Mouse (Mus musculus) yolk sac, embryonic 10.5 days (tissue): Measurements from ENCODE around the gene Gabbr1.
"Not testable (repeated sequence)": the region's sequence is repeated elsewhere in the genome, so short reads cannot be mapped to it uniquely, and the experiment has no call there.

Experiments used
- DNase-seq: peaks from one replicate; pipeline ENCODE4 v3.0.0-alpha.2; 2017; ENCODE audit warnings: low spot score

Gabbr1 gene

GRCm38 (mm10) chr17:37045611-37046311 lies at the start of gene Gabbr1:
Gene Gabbr1 (plus strand): TSS chr17:37045966.
- DNase-seq, result peak; percentile 93

DNA sequence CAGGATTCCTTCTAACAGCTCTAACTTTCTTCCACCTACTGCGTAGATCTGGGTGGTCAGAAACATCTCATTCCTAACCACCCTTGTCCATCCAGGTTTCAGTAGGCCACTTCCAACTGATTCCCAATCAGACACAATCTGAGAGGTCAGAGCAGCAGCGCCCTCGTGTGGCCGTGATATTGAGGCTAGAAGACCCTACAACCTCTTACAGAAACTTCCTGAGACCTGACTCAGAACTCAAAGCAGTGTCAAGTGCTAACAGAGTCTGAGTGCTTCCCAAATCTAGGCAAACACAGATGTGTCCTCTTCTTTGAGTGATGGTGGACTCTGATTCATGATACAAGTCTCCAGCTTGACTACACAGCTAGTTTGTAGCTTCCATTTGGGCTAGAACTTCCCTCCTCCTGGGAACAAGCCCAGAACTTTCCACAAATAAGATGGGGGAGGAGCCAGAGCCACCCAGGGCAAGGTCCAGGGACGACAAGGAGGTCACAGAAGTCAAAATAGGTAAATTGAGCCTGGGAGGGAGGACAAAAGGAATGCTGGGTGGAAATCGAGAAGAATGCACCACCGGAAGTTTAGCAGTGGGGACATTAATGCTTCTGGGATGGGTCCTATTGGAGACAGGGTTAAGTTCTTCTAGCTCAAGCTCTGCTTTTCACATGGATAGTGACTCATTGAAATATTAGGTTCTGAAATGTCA lies 48.6 kb upstream of the Gabbr1 start:
- peak; percentile 83 for DNase-seq

DNA sequence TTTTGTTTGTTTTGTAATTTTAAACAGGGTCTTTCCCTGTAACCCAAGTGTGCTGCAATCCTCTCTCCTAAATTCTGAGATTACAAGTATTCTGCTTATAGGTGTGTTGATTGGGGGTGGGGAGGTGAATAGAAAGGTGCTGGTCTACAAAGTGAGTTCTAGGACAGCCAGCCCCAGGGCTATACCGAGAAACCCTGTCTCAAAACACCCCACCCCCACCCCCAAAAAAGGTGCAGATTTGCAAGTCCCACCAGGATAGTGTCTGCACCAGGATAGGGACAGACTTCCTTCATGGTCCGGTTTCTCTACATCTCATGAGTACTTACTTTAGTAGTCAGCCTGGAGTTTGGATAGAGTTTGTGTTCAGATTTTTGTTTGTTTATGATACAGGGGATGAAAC lies 47.3 kb upstream of the Gabbr1 start:
- no peak for DNase-seq

- DNase-seq, result no peak
These were observed 44.9 kb upstream of the Gabbr1 start, which contains the start of gene Zfp57 for GRCm38 (mm10) chr17:37000863-37001262. Gene Zfp57 (plus strand): TSS chr17:37001163.

- peak; percentile 91 for DNase-seq
These were observed 43.1 kb upstream of the Gabbr1 start for GRCm38 (mm10) chr17:37002364-37003330.

- no peak for DNase-seq
These were observed 42.4 kb upstream of the Gabbr1 start for GRCm38 (mm10) chr17:37003366-37003765.

DNA sequence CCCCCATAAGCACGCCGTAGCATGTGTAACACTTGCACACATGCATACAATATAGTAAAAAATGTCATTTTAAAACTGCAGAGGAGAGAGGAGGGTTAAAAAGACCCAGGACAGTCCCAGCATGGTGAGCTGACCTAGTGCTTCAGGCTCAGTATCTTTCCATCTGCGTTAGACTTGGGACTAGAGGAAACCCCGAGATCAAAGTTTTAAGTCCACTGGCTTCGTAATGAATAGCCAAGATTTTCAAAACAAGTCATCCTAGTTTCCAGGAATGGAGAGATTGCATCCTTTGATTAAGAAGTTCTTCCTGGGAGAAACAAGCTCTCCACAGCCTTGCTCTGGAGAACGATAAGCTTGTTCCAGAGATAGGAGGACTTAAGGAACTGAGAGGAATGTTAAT lies 37.6 kb upstream of the Gabbr1 start:
- DNase-seq, result peak; percentile 47

DNA sequence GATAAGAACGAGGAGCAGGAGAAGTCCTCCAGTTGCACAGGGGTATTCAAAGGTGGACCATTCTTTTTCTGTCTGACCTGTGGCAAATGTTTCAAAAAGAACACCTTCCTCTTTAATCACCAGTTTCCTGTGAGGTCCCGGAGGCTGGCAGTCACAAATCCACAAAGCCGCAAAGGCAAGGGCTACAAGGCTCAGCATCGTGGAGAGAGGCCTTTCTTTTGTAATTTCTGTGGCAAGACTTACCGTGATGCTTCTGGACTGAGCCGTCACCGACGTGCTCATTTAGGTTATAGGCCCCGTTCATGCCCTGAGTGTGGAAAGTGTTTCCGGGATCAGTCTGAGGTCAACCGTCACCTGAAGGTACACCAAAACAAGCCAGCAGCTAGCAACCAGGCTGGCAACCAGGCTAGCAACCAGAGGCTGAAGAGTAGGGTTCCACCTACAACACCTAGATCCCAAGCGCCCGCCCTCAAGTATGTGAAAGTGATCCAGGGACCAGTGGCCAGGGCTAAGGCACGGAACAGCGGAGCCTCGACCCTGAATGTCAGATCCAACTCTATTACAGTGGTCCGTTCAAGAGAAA lies 36.2 kb upstream of the Gabbr1 start:
- no peak for DNase-seq

GRCm38 (mm10) chr17:37011719-37012118 lies 34.0 kb upstream of the Gabbr1 start:
- DNase-seq, result no peak

- no peak for DNase-seq
These were observed 33.6 kb upstream of the Gabbr1 start for GRCm38 (mm10) chr17:37012141-37012540.

GRCm38 (mm10) chr17:37016333-37016732 lies 29.4 kb upstream of the Gabbr1 start:
- no peak for DNase-seq

- no peak for DNase-seq
These were observed 27.4 kb upstream of the Gabbr1 start for GRCm38 (mm10) chr17:37018328-37018727.

- not testable (repeated sequence) for DNase-seq
These were observed 26.5 kb upstream of the Gabbr1 start for GRCm38 (mm10) chr17:37019242-37019641.

DNA sequence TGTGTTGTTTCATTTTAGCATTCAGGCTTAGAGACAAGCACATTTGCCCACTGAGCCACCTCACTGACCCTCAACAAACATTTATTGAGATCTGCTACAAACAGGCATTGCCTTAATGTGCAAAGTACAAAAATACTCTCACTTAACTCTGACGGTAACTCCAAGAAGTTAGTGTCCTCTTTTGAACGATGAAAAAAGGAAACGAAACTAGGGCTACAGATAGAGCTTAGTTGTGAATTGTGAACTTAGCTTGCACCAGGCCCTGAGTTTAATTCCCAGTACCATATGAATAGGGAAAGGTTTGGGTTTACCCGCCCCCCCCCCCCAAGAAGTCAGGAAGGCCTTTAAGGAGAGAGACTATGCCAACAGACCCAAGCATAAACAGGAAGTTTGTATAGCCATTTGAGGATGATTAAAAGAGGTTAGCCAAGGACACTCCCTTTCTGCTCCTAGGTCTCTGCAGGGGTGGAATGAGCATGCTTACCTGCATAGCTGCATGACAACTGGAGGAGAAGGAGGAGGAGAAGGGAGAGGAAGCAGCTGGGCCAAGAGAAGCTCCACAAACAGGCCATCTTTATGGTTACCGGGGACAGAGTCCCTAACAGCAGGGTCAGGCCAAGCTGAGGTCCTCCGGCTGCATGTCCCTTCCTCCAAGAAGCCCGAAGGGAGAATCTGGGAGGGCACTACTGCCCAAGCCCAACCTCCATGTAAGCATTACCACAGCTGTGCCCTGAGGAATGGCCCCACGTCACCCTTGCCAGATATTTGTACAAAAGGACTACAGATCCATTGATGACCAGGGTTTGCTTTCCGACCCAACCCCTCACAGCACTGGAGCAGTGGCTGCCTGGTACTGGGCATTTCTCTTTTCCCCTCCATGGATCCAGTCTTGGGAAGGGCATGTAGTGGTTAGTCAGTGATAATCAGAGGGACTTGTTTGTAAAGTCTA lies 22.9 kb upstream of the Gabbr1 start, which contains the start of gene Mog:
Mog (minus strand) TSS at position 771 of the 949 bp plus-strand sequence.
- no peak for DNase-seq

DNA sequence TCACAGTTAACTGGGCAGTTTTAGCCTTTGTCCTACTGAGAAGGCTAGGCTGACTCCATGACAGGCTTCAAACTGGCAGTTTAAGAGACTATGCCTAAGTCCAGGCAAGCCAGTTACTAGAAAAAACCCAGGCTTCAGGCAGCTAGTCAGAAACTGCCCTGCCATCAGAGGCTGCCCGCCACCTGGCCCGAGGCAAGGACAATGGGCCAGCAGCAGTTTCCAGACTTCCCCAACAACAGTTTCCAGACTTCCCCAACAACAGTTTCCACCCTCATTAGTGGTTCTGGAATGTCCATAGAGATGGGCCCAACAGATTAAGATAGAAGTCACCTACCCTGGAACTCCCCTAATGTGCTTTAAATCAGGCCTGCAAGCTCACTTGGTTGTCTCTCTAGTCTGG lies 19.3 kb upstream of the Gabbr1 start:
- DNase-seq, result no peak

DNA sequence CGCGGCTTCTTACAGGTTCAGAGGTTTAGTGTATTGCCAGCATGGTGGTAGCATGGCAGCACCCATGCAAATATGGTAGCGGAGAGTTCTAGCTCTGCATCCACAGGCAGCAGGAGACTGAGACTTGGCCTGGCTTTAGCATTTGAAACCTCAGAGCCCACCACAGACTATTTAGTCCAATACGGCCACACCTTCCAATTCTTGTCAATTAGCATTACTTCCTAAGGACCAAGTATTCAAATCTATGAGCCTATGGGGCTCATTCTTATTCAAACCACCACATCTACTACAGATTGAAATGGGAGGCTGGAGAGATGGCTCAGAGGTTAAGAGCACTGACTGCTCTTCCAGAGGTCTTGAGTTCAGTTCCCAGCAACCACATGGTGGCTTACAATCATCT lies 18.3 kb upstream of the Gabbr1 start:
- no peak for DNase-seq

DNA sequence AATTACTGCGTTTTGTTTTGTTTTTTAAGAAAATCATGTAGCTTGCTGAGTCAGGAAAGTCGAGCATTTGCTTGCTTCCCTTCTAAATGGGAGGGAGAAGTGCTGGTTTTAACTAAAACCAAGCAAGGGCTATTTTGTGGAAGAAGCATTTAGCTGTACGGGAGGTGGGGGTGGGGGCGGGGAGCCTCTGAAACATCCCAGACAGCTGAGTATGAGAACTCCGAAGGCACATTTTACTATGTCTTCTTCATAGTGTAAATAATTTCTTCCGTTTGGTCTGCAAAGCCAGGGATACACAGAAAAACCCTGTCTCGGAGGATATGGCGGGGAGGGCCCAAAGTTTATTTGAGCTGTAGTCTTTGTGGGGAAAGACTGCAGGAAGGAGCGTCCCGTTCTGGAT lies 17.6 kb upstream of the Gabbr1 start:
- DNase-seq, result no peak

DNA sequence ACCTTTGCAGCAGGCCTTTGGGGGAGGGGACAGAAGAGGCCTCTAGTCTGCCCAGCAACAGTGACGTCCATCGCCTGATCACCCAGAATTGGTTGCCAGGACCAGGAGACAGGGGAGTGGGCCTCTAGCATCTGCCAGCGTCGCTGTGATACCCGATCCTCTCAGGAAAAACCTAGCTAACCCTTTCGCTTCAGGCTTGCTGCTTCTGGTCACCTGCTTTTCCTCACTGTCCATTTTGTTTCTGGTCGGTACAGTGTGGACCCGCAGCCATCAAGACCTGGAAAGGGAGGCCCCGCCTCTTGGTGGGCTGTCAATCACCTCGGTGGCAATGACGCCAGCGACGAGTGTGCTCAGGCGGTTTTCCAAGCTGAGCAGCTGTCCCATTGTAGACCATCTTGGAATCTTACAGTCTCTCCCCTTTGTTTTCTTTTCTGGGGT lies 17.1 kb upstream of the Gabbr1 start:
- DNase-seq, result peak; percentile 97

GRCm38 (mm10) chr17:37029162-37029561 lies 16.6 kb upstream of the Gabbr1 start:
- DNase-seq, result no peak

DNA sequence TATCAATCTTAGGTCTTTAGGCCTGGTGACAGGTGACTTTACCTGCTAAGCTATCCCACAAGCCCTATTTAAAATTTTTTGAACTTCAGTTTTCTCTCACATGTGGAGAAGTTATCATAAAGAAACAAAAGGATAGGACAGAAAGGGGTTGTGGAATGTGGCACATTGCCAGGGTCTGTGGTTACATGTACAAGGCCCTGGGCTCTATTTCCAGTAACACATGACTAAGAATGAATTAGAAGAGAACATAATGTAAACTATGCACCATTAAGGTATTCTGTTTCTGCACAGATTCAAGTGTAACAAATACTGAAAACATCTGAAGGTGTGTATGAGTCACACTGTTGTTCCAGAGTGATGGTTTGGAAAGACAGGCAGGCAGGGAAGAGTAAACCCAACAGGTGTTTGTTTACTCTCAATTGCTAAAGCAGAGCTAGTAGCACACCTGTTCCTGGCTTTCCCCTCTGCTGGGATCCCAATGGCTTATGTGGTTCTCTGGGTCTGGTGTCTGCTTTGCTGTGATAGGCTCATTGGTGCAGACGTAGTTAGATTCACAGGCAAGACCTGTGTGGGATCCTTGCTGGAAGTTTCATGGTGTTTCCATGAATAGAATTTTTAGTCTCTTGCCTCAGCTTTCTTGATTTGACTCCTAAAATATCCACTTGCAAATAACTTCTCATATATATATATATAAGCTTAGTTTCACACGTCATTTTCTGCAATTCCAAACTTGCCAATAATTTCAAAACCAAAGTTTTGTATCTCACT lies 6.5 kb upstream of the Gabbr1 start:
- no peak for DNase-seq
